Mouse (Mus musculus): ENCODE results near the gene Tex30.

DNA sequence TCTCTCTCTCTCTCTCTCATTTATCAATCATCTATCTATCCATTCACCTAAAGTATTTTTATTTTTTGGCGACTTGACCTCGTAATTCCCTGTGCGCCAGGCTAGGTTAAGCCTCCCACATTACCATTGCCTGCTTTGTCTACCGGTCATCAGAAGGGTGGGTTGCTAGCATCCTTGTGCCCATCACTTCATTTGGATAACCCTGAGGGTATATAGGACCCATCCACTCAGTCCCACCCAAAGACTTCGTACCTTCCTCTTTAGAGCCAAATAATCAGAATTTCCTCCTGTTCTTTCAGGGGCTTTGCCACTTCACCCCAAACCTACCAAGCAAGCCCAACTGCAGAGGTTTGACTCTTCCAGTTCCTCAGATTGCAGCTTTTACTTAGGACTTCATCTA is 698 bp upstream of the Tex30 start:
- no peak for TF ChIP-seq MXI1 (IDR thresholded peaks at IDR 0.05; ENCODE audit: low read depth, low read length)
- TF ChIP-seq E2F4 (IDR thresholded peaks at IDR 0.05; ENCODE audit: insufficient replicate concordance, low read depth, low read length) = no peak
- no peak for TF ChIP-seq KAT2A (IDR thresholded peaks at IDR 0.05; ENCODE audit: insufficient replicate concordance, low read length)
- no peak for TF ChIP-seq CTCF (conservative IDR thresholded peaks at IDR 0.05 in 1 of 2, IDR thresholded peaks at IDR 0.05 in 1 of 2; ENCODE audit: low read depth in 2 of 2, low read length in 2 of 2)
- TF ChIP-seq ZNF384 (IDR thresholded peaks at IDR 0.05; ENCODE audit: low read depth, low read length) = no peak
